Comparison of ENCODE assay signal across 9 mouse cellular contexts in the genomic region with DNA sequence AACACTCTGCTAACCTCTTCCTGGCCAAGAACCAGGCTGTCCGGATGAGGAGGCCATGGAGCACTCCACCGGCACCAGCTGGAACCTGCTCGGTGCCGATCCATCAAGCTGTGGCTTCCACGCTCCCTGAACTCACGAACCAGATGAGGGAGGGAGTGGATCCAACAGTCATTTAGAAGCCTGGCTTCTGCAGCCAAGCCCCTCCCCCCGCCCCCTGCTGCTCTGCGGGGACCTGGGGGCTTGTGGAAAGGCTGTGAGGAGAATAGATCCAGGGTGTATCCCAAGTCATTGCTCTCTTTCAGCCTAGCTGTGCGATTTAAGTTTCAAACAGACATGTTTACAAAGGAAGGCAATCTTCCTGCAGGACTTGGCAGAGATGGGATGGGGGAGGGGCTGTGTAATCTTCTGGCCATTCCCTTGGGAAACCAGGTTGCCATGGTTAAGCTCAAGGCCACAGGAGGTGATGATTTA. TPM values are rescaled to one million over a fixed set of nuclear protein-coding genes. Genes with fewer than 3 reads are reported as not detected.
DNase-seq lines count a peak whose midpoint lies in the region; ATAC-seq lines count a peak whose summit lies in the region.
"Had no signal": no experiment of that assay in that cellular context is flagged by ENCODE, and none has a peak within 500 bp of the region (broad histone marks: within the 10 kb centered on the region; RNA-seq: fewer than 3 reads in every experiment).

No protein-coding gene starts in this region.

- peak; percentile 28 to 29 for DNase-seq in layer of hippocampus, postnatal 14 days (ENCODE audit: low spot score in 2 of 2)
- DNase-seq in layer of hippocampus, adult 9-10 months (ENCODE audit: low spot score): no peak
- DNase-seq in embryonic facial prominence, embryonic 10.5 days (ENCODE audit: low spot score): peak; percentile 21
- DNase-seq in intestine, embryonic 14.5 days (ENCODE audit: low spot score): peak; percentile 61
- DNase-seq in lung, postnatal 10 days: peak; percentile 62
- no peak for DNase-seq in frontal cortex, postnatal 36 days (ENCODE audit: low spot score in 2 of 2)
- DNase-seq in spleen, postnatal 10 days (ENCODE audit: low spot score in 2 of 2): no peak

- 16% methylated on average over 9 of the region's 9 CpGs for WGBS in embryonic facial prominence, embryonic 10.5 days
- 2% methylated on average over 9 of the region's 9 CpGs for WGBS in intestine, embryonic 14.5 days

- peak overlapping the region; percentile 21; the same call in 1 of the 2 replicates for H3K4me3 ChIP-seq in embryonic facial prominence, embryonic 10.5 days
- H3K4me3 ChIP-seq in intestine, embryonic 14.5 days (ENCODE audit: low read depth, low read length): no peak overlapping the region; the same call in 1 of the 2 replicates

- H3K36me3 ChIP-seq in embryonic facial prominence, embryonic 10.5 days (replicated peaks): no peaks in the 10 kb centered on the region
- no peaks in the 10 kb centered on the region for H3K36me3 ChIP-seq in intestine, embryonic 14.5 days (ENCODE audit: control insufficient read depth, insufficient read depth, low read length)
- H3K36me3 ChIP-seq: G1E had no signal

- no peaks in the 10 kb centered on the region for H3K9me3 ChIP-seq in embryonic facial prominence, embryonic 10.5 days
- no peaks in the 10 kb centered on the region for H3K9me3 ChIP-seq in intestine, embryonic 14.5 days (ENCODE audit: control insufficient read depth, low read length)

- peak overlapping the region; percentile 45 for H3K4me2 ChIP-seq in intestine, embryonic 14.5 days (ENCODE audit: low read length)

- peak; percentile 81 for ATAC-seq in intestine, embryonic 14.5 days (replicated peaks; ENCODE audit: low FRiP score, low TSS enrichment, low read depth)
- no peak for ATAC-seq in granulocyte monocyte progenitor cell, adult 5-6 weeks (replicated peaks; ENCODE audit: poor library complexity, severe bottlenecking)

- 0 out of 2 replicates have a peak, but pooled peaks cover 5% of the 10 kb centered on the region for H3K27me3 ChIP-seq in embryonic facial prominence, embryonic 10.5 days (replicated peaks; ENCODE audit: low read depth, poor library complexity, severe bottlenecking)
- no peaks in the 10 kb centered on the region for H3K27me3 ChIP-seq in intestine, embryonic 14.5 days (replicated peaks; ENCODE audit: control insufficient read depth, insufficient read depth, low read length)

- H3K27ac ChIP-seq in embryonic facial prominence, embryonic 10.5 days (replicated peaks): 0 out of 2 replicates have a peak overlapping the region, but pooled peaks have one; percentile 19
- no peak overlapping the region for H3K27ac ChIP-seq in intestine, embryonic 14.5 days (ENCODE audit: low read depth)

- peaks cover 26% of the 10 kb centered on the region for H3K4me1 ChIP-seq in embryonic facial prominence, embryonic 10.5 days
- H3K4me1 ChIP-seq in intestine, embryonic 14.5 days (replicated peaks; ENCODE audit: control insufficient read depth, insufficient read depth, low read length): peaks cover 12% of the 10 kb centered on the region

- no peak overlapping the region for H3K9ac ChIP-seq in intestine, embryonic 14.5 days (ENCODE audit: low read length)

RNA-seq across cellular contexts. Expression of a gene that starts 26.2 kb away (rescaled TPM):
- not detected for total RNA-seq in layer of hippocampus, postnatal 14 days (2021)
- polyA plus RNA-seq in embryonic facial prominence, embryonic 10.5 days (2016; fragmentation: Nextera tagmentation; extraction: Ambion mirVana): not detected in 2 replicates
- not detected in 2 replicates for polyA plus RNA-seq in intestine, embryonic 14.5 days (2014; fragmentation: Nextera tagmentation; extraction: Ambion mirVana)
- not detected in 2 replicates for total RNA-seq in granulocyte monocyte progenitor cell, adult 5-6 weeks (2014; fragmentation: Nextera tagmentation)
- total RNA-seq in granulocyte monocyte progenitor cell, adult 5-6 weeks (2017): not detected in 2 replicates
- polyA plus RNA-seq: G1E had no signal

RNA-seq across cellular contexts. Expression of a gene that starts 47.0 kb away (rescaled TPM):
- total RNA-seq in layer of hippocampus, postnatal 14 days (2021): not detected
- not detected in 2 replicates for polyA plus RNA-seq in embryonic facial prominence, embryonic 10.5 days (2016; fragmentation: Nextera tagmentation; extraction: Ambion mirVana)
- not detected in 2 replicates for polyA plus RNA-seq in intestine, embryonic 14.5 days (2014; fragmentation: Nextera tagmentation; extraction: Ambion mirVana)
- not detected in 2 replicates for total RNA-seq in granulocyte monocyte progenitor cell, adult 5-6 weeks (2014; fragmentation: Nextera tagmentation)
- not detected in 2 replicates for total RNA-seq in granulocyte monocyte progenitor cell, adult 5-6 weeks (2017)
- polyA plus RNA-seq: G1E had no signal

RNA-seq across cellular contexts. Expression of a gene that starts 58.0 kb away (rescaled TPM):
- total RNA-seq in layer of hippocampus, postnatal 14 days (2021): not detected
- polyA plus RNA-seq in embryonic facial prominence, embryonic 10.5 days (2016; fragmentation: Nextera tagmentation; extraction: Ambion mirVana): not detected in 2 replicates
- polyA plus RNA-seq in intestine, embryonic 14.5 days (2014; fragmentation: Nextera tagmentation; extraction: Ambion mirVana): not detected in 2 replicates
- not detected in 2 replicates for total RNA-seq in granulocyte monocyte progenitor cell, adult 5-6 weeks (2014; fragmentation: Nextera tagmentation)
- total RNA-seq in granulocyte monocyte progenitor cell, adult 5-6 weeks (2017): not detected in 2 replicates
- total RNA-seq: G1E had no signal
- polyA plus RNA-seq: G1E had no signal

Comparison
In these comparisons a context has a peak if more than half of its experiments do, and no peak if none do; other contexts are left out.
1. DNase-seq: peak in layer of hippocampus, postnatal 14 days (2 of 2), embryonic facial prominence, embryonic 10.5 days (single experiment), intestine, embryonic 14.5 days (single experiment) and lung, postnatal 10 days (single experiment); none in layer of hippocampus, adult 9-10 months (single experiment), frontal cortex, postnatal 36 days (0 of 2) and spleen, postnatal 10 days (0 of 2).